Mouse (Mus musculus): ENCODE measurements around the gene Stox2. TPM values are rescaled to one million over a fixed set of nuclear protein-coding genes. Genes with fewer than 3 reads are reported as not detected.
A peak's percentile ranks its signal among the peaks of the same experiment; 100 is the strongest.

Gene Stox2
- total and polyA plus RNA-seq, 2 experiments from 2014 or later = 36.3 to 94.5 TPM

GRCm38 (mm10) chr8:47321282-47321681 is 124.9 kb downstream of the Stox2 start:
- no peaks in the 10 kb centered on the region for H3K9me3 ChIP-seq (ENCODE audit: low read length)
- H3K4me2 ChIP-seq (ENCODE audit: low read depth, low read length) = no peak overlapping the region
- H3K27me3 ChIP-seq (ENCODE audit: insufficient read depth, low read length) = no peaks in the 10 kb centered on the region
- no peaks in the 10 kb centered on the region; the same call in 1 of the 2 replicates for H3K4me1 ChIP-seq (ENCODE audit: insufficient read depth, low read length)
- WGBS = 25% methylated on average over 5 of the region's 5 CpGs
- DNase-seq (ENCODE audit: low spot score) = no peak
- no peak for ATAC-seq
- no peaks in the 10 kb centered on the region for H3K36me3 ChIP-seq (ENCODE audit: insufficient read depth, low read length)
- no peak overlapping the region for H3K4me3 ChIP-seq (ENCODE audit: low read length)
- no peak overlapping the region for H3K27ac ChIP-seq
- no peak for TF ChIP-seq CTCF (IDR thresholded peaks at IDR 0.05; ENCODE audit: low read depth)
- no peak overlapping the region for H3K9ac ChIP-seq (replicated peaks; ENCODE audit: low read length)

DNA sequence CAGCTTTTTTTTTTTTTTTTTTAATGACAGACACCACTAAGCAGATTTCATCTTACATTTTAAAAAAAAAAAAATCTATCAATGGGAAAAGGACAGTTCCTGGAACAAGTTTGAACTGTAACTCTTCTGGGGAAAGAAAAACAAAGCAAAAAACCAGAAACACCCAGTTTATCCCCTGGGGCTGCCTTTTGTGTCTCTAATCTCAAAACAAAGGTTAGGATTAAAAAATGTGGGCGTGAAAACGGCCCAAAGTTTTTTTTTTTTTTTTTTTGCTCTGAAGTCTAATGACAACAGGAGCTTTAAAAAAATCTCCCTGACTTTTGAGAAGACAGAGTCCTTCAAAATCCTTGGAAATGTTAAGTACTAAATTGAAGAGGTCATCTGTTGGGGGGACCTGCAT is 125.5 kb downstream of the Stox2 start:
- DNase-seq (ENCODE audit: low spot score) = no peak
- H3K9ac ChIP-seq (replicated peaks; ENCODE audit: low read length) = no peak overlapping the region

DNA sequence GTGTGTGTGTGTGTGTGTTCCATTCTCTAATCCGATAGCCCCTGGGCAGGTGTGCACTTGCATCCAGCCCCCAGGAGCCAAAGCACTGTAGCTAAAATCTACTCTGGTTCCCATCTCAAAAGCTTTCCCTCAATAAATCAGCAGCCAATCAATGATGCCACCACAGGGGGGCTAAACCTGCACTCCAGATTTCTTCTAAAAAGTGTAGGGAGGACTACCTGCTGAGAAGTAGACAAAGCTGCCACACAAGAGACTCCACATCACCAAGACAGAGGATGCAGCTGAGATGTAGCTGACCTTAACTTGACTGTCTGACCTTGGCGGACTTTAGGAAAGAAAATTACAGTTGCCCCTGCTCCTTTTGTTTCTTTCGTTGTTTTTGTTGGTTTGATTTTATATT is 127.7 kb downstream of the Stox2 start:
- TF ChIP-seq CTCF (IDR thresholded peaks at IDR 0.05; ENCODE audit: low read depth) = no peak
- no peaks in the 10 kb centered on the region for H3K9me3 ChIP-seq (ENCODE audit: low read length)
- DNase-seq (ENCODE audit: low spot score) = no peak
- H3K4me1 ChIP-seq (ENCODE audit: insufficient read depth, low read length) = no peaks in the 10 kb centered on the region; the same call in 1 of the 2 replicates
- no peak for ATAC-seq
- no peak overlapping the region for H3K9ac ChIP-seq (replicated peaks; ENCODE audit: low read length)
- 70% methylated on average over 3 of the region's 3 CpGs for WGBS
- no peaks in the 10 kb centered on the region for H3K27me3 ChIP-seq (ENCODE audit: insufficient read depth, low read length)
- H3K27ac ChIP-seq = no peak overlapping the region
- no peaks in the 10 kb centered on the region for H3K36me3 ChIP-seq (ENCODE audit: insufficient read depth, low read length)
- H3K4me2 ChIP-seq (ENCODE audit: low read depth, low read length) = no peak overlapping the region
- H3K4me3 ChIP-seq (ENCODE audit: low read length) = no peak overlapping the region

More for the DNA sequence above, 125.5 kb downstream of the Stox2 start:
- WGBS = 29% methylated on average over 2 of the region's 2 CpGs
- no peak overlapping the region for H3K4me2 ChIP-seq (ENCODE audit: low read depth, low read length)
- no peak overlapping the region for H3K4me3 ChIP-seq (ENCODE audit: low read length)
- H3K9me3 ChIP-seq (ENCODE audit: low read length) = no peaks in the 10 kb centered on the region
- no peaks in the 10 kb centered on the region for H3K36me3 ChIP-seq (ENCODE audit: insufficient read depth, low read length)
- ATAC-seq = no peak
- H3K27me3 ChIP-seq (ENCODE audit: insufficient read depth, low read length) = no peaks in the 10 kb centered on the region
- TF ChIP-seq CTCF (IDR thresholded peaks at IDR 0.05; ENCODE audit: low read depth) = no peak
- no peak overlapping the region for H3K27ac ChIP-seq
- H3K4me1 ChIP-seq (ENCODE audit: insufficient read depth, low read length) = no peaks in the 10 kb centered on the region; the same call in 1 of the 2 replicates

- no peak overlapping the region for H3K27ac ChIP-seq
- no peak for TF ChIP-seq CTCF (IDR thresholded peaks at IDR 0.05; ENCODE audit: low read depth)
- ATAC-seq (no peak), DNase-seq (ENCODE audit: low spot score) (no peak)
- 87% methylated on average over 6 of the region's 6 CpGs for WGBS
- H3K4me3 ChIP-seq (ENCODE audit: low read length) = no peak overlapping the region
- H3K9ac ChIP-seq (replicated peaks; ENCODE audit: low read length) = no peak overlapping the region
- H3K4me2 ChIP-seq (ENCODE audit: low read depth, low read length) = no peak overlapping the region
- no peaks in the 10 kb centered on the region for H3K4me1 ChIP-seq (ENCODE audit: insufficient read depth, low read length)
- H3K27me3 ChIP-seq (ENCODE audit: insufficient read depth, low read length) = no peaks in the 10 kb centered on the region
- H3K9me3 ChIP-seq (ENCODE audit: low read length) = no peaks in the 10 kb centered on the region
- H3K36me3 ChIP-seq (ENCODE audit: insufficient read depth, low read length) = no peaks in the 10 kb centered on the region
Measured at GRCm38 (mm10) chr8:47308176-47308575, 138.0 kb downstream of the Stox2 start.

DNA sequence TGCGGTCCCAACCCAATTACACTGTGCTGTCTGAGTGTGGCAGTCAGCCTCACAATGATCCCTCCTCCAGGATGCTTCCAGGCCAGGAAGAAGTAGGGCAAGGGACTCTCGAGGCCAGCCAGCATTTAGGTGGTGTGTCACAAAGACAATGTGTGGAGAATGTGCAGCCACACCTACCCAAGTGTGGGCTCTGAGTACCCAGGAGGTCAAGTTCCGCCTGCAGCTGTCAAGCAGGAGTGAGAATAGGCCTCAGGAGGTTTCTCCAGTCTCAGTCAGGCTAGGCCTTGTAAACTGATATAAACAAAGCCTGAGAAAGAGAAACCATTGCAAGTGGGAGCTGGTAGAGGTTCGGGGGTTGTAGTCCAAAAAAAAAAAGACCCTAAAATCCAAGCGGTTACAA is 139.8 kb downstream of the Stox2 start:
- no peak for TF ChIP-seq CTCF (IDR thresholded peaks at IDR 0.05; ENCODE audit: low read depth)
- 85% methylated on average over 5 of the region's 5 CpGs for WGBS
- Histone ChIP-seq H3K27me3 (ENCODE audit: insufficient read depth, low read length) (no peaks in the 10 kb centered on the region), H3K27ac (no peak overlapping the region), H3K36me3 (ENCODE audit: insufficient read depth, low read length) (no peaks in the 10 kb centered on the region), H3K4me1 (ENCODE audit: insufficient read depth, low read length) (no peaks in the 10 kb centered on the region), H3K9ac (replicated peaks; ENCODE audit: low read length) (no peak overlapping the region), H3K4me3 (ENCODE audit: low read length) (no peak overlapping the region), H3K9me3 (ENCODE audit: low read length) (no peaks in the 10 kb centered on the region), H3K4me2 (ENCODE audit: low read depth, low read length) (no peak overlapping the region)
- ATAC-seq (0 out of 2 replicates have a peak, but pooled peaks have one; percentile 32), DNase-seq (ENCODE audit: low spot score) (no peak)

GRCm38 (mm10) chr8:47305880-47306279 is 140.3 kb downstream of the Stox2 start:
- WGBS = 93% methylated on average over 5 of the region's 5 CpGs
- H3K27ac ChIP-seq = no peak overlapping the region
- TF ChIP-seq CTCF (IDR thresholded peaks at IDR 0.05; ENCODE audit: low read depth) = no peak
- no peaks in the 10 kb centered on the region for H3K4me1 ChIP-seq (ENCODE audit: insufficient read depth, low read length)
- no peak for ATAC-seq
- DNase-seq (ENCODE audit: low spot score) = no peak
- no peaks in the 10 kb centered on the region for H3K27me3 ChIP-seq (ENCODE audit: insufficient read depth, low read length)
- no peak overlapping the region for H3K9ac ChIP-seq (replicated peaks; ENCODE audit: low read length)
- H3K4me3 ChIP-seq (ENCODE audit: low read length) = no peak overlapping the region
- H3K36me3 ChIP-seq (ENCODE audit: insufficient read depth, low read length) = no peaks in the 10 kb centered on the region
- no peak overlapping the region for H3K4me2 ChIP-seq (ENCODE audit: low read depth, low read length)
- no peaks in the 10 kb centered on the region for H3K9me3 ChIP-seq (ENCODE audit: low read length)

DNA sequence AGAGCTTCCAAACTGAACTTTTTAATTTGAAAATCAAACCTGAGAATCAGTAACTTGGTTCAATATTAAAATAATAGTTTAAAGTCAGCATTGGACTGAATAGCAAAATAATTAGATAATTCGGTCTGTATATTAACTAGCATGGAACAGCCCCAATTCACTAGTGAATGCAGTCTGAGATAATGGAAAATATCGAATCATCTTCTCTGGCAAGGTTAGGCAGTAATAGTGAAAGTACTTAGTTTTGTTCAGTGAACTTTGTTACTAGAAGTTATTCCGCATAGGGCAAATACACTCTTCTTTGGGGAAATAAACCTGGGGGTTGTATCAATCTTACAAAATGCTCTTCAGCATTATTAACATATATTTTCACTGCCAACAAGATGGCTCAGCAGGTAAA is 147.7 kb downstream of the Stox2 start:
- Histone ChIP-seq H3K27me3 (ENCODE audit: insufficient read depth, low read length) (no peaks in the 10 kb centered on the region), H3K36me3 (ENCODE audit: insufficient read depth, low read length) (no peaks in the 10 kb centered on the region), H3K4me3 (ENCODE audit: low read length) (no peak overlapping the region), H3K9me3 (ENCODE audit: low read length) (no peaks in the 10 kb centered on the region), H3K4me1 (ENCODE audit: insufficient read depth, low read length) (no peaks in the 10 kb centered on the region), H3K27ac (no peak overlapping the region), H3K9ac (replicated peaks; ENCODE audit: low read length) (no peak overlapping the region), H3K4me2 (ENCODE audit: low read depth, low read length) (no peak overlapping the region)
- DNase-seq (ENCODE audit: low spot score) (no peak), ATAC-seq (no peak)
- TF ChIP-seq CTCF (IDR thresholded peaks at IDR 0.05; ENCODE audit: low read depth) = no peak
- WGBS = 92% methylated on average over 3 of the region's 3 CpGs

All from hindbrain, postnatal 0 days (tissue).